Mouse (Mus musculus): ENCODE data around the gene Fbxw9. TPM values are rescaled to one million over a fixed set of nuclear protein-coding genes. Genes with fewer than 3 reads are reported as not detected.

Gene Fbxw9
- total and polyA plus RNA-seq, 2 experiments from 2014 or later, result 87.4 to 115 TPM

DNA sequence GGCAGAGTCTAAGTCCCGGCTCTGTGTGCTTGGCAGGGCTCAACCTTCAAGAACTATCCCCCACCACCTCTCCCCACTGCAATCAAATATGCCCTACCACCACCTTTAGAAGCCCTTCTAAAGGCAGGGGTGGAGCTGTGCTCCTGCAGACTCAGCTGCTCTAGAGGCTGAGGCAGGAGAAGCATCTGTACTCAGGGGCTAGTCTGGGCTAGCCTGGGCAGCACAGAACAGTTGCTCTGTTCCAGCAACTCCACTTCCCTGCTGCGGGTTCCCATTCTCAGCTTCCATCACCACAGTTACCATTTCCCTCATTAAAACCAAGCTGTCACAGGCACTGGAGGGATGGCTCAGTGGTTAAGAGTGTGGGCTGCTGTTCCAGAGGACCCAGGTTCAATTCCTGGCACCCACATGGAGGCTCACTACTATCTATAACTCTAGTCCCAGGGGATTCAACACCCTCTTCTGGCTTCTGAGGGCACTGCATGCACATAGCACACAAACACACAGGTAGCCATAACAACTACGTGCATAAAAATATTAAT, 38.3 kb upstream of the Fbxw9 start:
- no peak for DNase-seq
- no peak overlapping the region for H3K27ac ChIP-seq (ENCODE audit: low read depth, low read length)
- no peak for ATAC-seq
- H3K4me2 ChIP-seq (ENCODE audit: low read depth), result no peak overlapping the region
- peaks cover 53% of the 10 kb centered on the region for H3K36me3 ChIP-seq (ENCODE audit: insufficient read depth)
- peaks cover 17% of the 10 kb centered on the region for H3K4me1 ChIP-seq (ENCODE audit: insufficient read depth)
- H3K9me3 ChIP-seq (ENCODE audit: low read length), result no peaks in the 10 kb centered on the region
- no peaks in the 10 kb centered on the region for H3K27me3 ChIP-seq (ENCODE audit: insufficient read depth, low read length)
- no peak overlapping the region for H3K4me3 ChIP-seq (ENCODE audit: low read depth, low read length)
- TF ChIP-seq CTCF (IDR thresholded peaks at IDR 0.05; ENCODE audit: low read depth), result no peak; the same call in 1 of the 2 replicates
- no peak overlapping the region for H3K9ac ChIP-seq
- WGBS, result 93% methylated on average over 3 of the region's 3 CpGs

DNA sequence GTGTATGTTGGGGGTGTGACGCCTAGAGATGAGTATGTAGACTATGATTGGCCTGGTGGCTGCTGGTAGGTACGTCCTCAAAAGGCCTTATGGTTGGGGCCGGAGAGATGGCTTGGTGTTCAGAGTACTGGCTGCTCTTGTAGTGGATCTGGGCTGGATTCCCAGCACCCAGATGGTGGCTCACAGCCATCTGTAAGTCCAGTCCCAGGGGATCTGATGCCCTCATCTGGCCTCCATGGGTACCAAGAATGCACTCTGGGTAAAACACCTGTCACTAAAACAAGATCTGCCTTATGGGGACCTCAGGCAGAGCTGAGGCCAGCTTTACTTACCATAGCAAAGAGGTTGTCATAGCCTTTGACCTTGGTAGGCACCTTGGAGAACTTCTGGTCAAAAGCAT, 36.0 kb upstream of the Fbxw9 start:
- DNase-seq (no peak), ATAC-seq (no peak)
- no peaks in the 10 kb centered on the region for H3K27me3 ChIP-seq (ENCODE audit: insufficient read depth, low read length)
- H3K27ac ChIP-seq (ENCODE audit: low read depth, low read length), result no peak overlapping the region
- peaks cover 32% of the 10 kb centered on the region for H3K36me3 ChIP-seq (ENCODE audit: insufficient read depth)
- WGBS, result 94% methylated on average over 3 of the region's 3 CpGs
- H3K4me3 ChIP-seq (ENCODE audit: low read depth, low read length), result no peak overlapping the region
- H3K4me1 ChIP-seq (ENCODE audit: insufficient read depth), result peaks cover 30% of the 10 kb centered on the region
- H3K4me2 ChIP-seq (ENCODE audit: low read depth), result no peak overlapping the region
- no peaks in the 10 kb centered on the region for H3K9me3 ChIP-seq (ENCODE audit: low read length)
- no peak for TF ChIP-seq CTCF (IDR thresholded peaks at IDR 0.05; ENCODE audit: low read depth)
- H3K9ac ChIP-seq, result no peak overlapping the region

DNA sequence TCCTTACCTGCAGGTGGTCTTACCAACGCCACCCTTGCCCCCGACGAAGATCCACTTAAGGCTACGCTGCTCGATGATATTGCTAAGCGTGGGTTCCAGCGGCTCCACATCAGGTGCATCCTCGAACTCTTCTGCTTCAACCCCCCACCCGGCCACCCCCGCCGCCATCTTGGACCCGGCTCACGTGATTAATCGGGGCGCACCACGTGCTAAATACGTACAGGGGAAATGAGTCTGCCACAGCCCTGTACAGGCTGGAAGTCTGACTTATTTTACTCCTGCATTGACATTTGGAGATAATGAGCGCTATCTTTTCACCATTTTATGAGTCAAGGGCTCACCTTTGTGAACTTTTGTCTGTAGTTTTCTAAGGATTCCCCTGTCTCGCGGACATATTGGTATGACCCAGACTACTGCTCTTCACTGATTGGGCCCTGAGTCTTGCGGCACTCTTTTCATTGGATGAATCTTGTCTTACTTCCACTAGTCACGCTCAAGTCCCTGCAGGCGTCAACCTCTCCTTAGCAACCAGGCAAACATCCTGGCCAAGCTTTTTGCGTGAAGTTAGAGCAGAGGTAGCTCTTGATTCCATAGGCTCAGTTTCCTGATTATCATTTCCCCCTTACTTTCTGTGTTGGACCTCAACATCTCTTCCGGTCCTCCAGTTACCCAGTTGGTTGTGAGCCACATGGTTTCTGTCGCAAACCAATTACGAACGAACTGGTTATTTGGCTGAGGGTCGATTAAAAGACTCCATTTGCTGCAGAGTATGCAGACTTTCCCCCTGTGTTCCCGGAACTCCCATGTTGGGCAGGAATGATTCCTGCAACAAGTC, 34.5 kb upstream of the Fbxw9 start, which contains the start of gene Asna1:
Gene Asna1 (minus strand): TSS at position 184 of the 835 bp plus-strand sequence.
- H3K9ac ChIP-seq, result peak within 1 kb of the TSS; percentile 66
- peak; percentile 97 for DNase-seq
- no peaks in the 10 kb centered on the region for H3K9me3 ChIP-seq (ENCODE audit: low read length)
- H3K27me3 ChIP-seq (ENCODE audit: insufficient read depth, low read length), result no peaks in the 10 kb centered on the region
- WGBS, result 4% methylated on average over 30 of the region's 30 CpGs
- peak; percentile 96 for ATAC-seq
- peaks cover 31% of the 10 kb centered on the region for H3K36me3 ChIP-seq (ENCODE audit: insufficient read depth)
- H3K4me1 ChIP-seq (ENCODE audit: insufficient read depth), result peaks cover 31% of the 10 kb centered on the region
- H3K4me3 ChIP-seq (ENCODE audit: low read depth, low read length), result peak within 1 kb of the TSS; percentile 71
- TF ChIP-seq CTCF (IDR thresholded peaks at IDR 0.05; ENCODE audit: low read depth), result no peak
- H3K4me2 ChIP-seq (ENCODE audit: low read depth), result peak within 1 kb of the TSS; percentile 81
- H3K27ac ChIP-seq (ENCODE audit: low read depth, low read length), result peak within 1 kb of the TSS; percentile 92

DNA sequence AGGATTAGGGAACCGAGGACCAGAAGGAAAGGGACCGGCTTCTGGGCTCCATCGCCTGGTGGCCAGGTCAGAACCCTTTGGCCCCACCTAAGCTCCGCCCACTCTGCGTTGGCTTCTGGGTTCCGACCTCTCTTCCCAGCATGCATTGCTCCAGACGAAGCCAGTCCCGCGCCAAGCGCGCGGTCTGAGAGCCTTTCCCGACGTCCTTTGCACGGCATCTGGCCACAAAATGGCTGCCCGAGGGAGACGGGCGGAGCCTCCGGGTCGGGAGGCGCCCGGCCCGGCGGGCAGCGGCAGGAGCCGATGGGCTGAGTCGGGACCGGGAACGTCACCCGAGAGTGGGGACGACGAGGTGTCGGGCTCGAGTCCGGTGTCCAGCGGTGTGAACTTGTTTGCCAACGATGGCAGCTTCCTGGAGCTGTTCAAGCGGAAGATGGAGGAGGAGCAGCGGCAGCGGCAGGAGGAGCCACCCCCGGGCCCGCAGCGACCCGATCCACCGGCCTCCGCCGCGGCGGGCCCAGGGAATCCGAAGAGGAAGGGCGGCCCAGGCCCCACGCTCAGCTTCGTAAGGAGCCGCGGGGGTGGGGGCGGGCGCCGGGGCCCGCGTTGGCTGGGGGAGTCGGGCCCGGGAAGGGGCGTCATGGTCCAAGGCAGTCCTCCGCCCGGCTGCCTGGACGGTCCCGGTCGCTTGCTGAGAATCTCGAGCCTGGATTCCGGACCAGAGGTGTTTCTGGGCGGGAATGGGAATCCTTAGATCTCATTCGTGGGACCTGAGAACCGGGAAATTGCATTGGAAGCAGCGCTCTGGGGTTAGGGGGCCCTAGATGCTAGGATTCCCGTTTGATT, 33.0 kb upstream of the Fbxw9 start, which contains the start of gene Trir:
Gene Trir (plus strand): TSS at position 154 of the 846 bp plus-strand sequence.
- Histone ChIP-seq H3K27ac (ENCODE audit: low read depth, low read length) (peak within 1 kb of the TSS; percentile 92), H3K9me3 (ENCODE audit: low read length) (no peaks in the 10 kb centered on the region), H3K36me3 (ENCODE audit: insufficient read depth) (peaks cover 32% of the 10 kb centered on the region), H3K4me3 (ENCODE audit: low read depth, low read length) (peak within 1 kb of the TSS; percentile 87), H3K27me3 (ENCODE audit: insufficient read depth, low read length) (no peaks in the 10 kb centered on the region), H3K4me1 (ENCODE audit: insufficient read depth) (peaks cover 31% of the 10 kb centered on the region), H3K4me2 (ENCODE audit: low read depth) (peak within 1 kb of the TSS; percentile 81), H3K9ac (peak within 1 kb of the TSS; percentile 97)
- peak; percentile 75 for ATAC-seq
- DNase-seq, result peak; percentile 96
- 1% methylated on average over 69 of the region's 75 CpGs for WGBS
- no peak for TF ChIP-seq CTCF (IDR thresholded peaks at IDR 0.05; ENCODE audit: low read depth)

DNA sequence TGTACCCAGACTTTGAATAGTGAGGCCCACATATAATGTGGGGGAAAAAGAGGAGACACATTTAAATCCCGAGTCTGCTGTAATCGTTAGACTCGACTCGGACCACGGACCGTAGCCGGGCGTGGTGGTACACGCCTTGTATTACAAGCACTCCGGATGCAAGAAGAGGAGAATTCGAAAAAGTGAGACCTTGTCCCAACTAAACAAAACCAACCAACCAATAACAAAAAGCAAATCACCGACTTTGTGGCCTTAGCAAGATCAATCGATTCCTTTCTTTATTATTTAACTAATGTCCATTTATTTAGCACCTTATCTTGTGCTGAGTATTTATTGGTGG, 32.4 kb upstream of the Fbxw9 start:
- Histone ChIP-seq H3K4me1 (ENCODE audit: insufficient read depth) (peaks cover 31% of the 10 kb centered on the region), H3K36me3 (ENCODE audit: insufficient read depth) (peaks cover 31% of the 10 kb centered on the region), H3K27ac (ENCODE audit: low read depth, low read length) (peak overlapping the region; percentile 92), H3K9ac (peak overlapping the region; percentile 97), H3K4me3 (ENCODE audit: low read depth, low read length) (peak overlapping the region; percentile 87), H3K4me2 (ENCODE audit: low read depth) (peak overlapping the region; percentile 81), H3K27me3 (ENCODE audit: insufficient read depth, low read length) (no peaks in the 10 kb centered on the region), H3K9me3 (ENCODE audit: low read length) (no peaks in the 10 kb centered on the region)
- WGBS, result 2% methylated on average over 13 of the region's 13 CpGs
- ATAC-seq (no peak), DNase-seq (no peak)
- TF ChIP-seq CTCF (IDR thresholded peaks at IDR 0.05; ENCODE audit: low read depth), result no peak

DNA sequence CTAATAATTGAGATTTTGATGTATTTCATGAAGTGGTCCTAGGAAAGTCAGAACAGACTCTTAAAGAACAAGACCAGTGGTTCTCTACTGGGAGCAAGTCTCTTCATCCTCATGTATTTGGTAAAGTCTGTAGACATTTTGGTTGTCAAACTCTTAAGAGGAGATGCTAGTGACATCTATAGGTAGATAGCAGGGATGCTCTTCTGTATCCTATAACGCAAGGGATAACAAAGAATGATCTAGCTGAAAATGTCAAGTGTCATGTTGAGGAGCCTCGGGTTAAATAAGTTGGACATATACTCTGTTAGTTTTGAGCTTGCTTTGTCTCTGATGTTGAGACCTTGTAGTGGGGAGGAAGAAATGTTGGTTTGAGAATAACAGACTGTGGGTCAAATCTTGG, 31.9 kb upstream of the Fbxw9 start:
- Histone ChIP-seq H3K27me3 (ENCODE audit: insufficient read depth, low read length) (no peaks in the 10 kb centered on the region), H3K4me3 (ENCODE audit: low read depth, low read length) (peak overlapping the region; percentile 87), H3K4me2 (ENCODE audit: low read depth) (peak overlapping the region; percentile 81), H3K9ac (peak overlapping the region; percentile 97), H3K4me1 (ENCODE audit: insufficient read depth) (peaks cover 31% of the 10 kb centered on the region), H3K27ac (ENCODE audit: low read depth, low read length) (no peak overlapping the region), H3K36me3 (ENCODE audit: insufficient read depth) (peaks cover 32% of the 10 kb centered on the region), H3K9me3 (ENCODE audit: low read length) (no peaks in the 10 kb centered on the region)
- 15% methylated on average over 2 of the region's 2 CpGs for WGBS
- TF ChIP-seq CTCF (IDR thresholded peaks at IDR 0.05; ENCODE audit: low read depth), result peak; percentile 45
- DNase-seq (no peak), ATAC-seq (no peak)

Data from forebrain, postnatal 0 days (tissue).